Mouse (Mus musculus) gastrocnemius, adult 2 months (tissue): ENCODE data around the gene Nkx2-3. TPM values are rescaled to one million over a fixed set of nuclear protein-coding genes. Genes with fewer than 3 reads are reported as not detected.

Source experiments
- DNase-seq: peaks from one replicate; pipeline ENCODE4 v3.0.0; 2022
- H3K27ac ChIP-seq: fragments of 200-600 bp; 2 replicates; pipeline ENCODE4 v1.8.1; 2022; ENCODE audit warnings: mild to moderate bottlenecking
- H3K4me3 ChIP-seq: fragments of 200-600 bp; 2 replicates; pipeline ENCODE4 v1.8.1; 2022; ENCODE audit warnings: mild to moderate bottlenecking, moderate library complexity
- CTCF ChIP-seq: fragments of 200-600 bp; IDR thresholded peaks from 2 replicates; pipeline ENCODE4 v1.8.1; 2022; ENCODE audit warnings: antibody characterized with exemption, mild to moderate bottlenecking, moderate library complexity
- intact Hi-C: fragments of 180-260 bp; cut with DNase I; formaldehyde crosslinking; loops from one replicate; pipeline ENCODE4 v1.15.1; 2025
- total RNA-seq, 2 experiments: library from RNA; stranded (reverse); gene quantifications; 2 replicates each; pipeline ENCODE4 v1.2.3; 2021

Nkx2-3 gene
- total RNA-seq, 2 experiments from 2014 or later = not detected

- no peak for TF ChIP-seq CTCF
- DNase-seq = no peak
- intact Hi-C loops = no loop called here
- Histone ChIP-seq H3K4me3 (peak overlapping the region; percentile 63), H3K27ac (no peak overlapping the region)
Measured at GRCm38 (mm10) chr19:43615571-43616414, 3.7 kb downstream of the Nkx2-3 start.

GRCm38 (mm10) chr19:43616415-43616861 is 4.3 kb downstream of the Nkx2-3 start:
- intact Hi-C loops = no loop called here
- no peak overlapping the region for H3K27ac ChIP-seq
- DNase-seq = no peak
- peak overlapping the region; percentile 55 for H3K4me3 ChIP-seq
- no peak for TF ChIP-seq CTCF

- intact Hi-C loops = no loop called here
- no peak for TF ChIP-seq CTCF
- DNase-seq = no peak
- Histone ChIP-seq H3K4me3 (no peak overlapping the region), H3K27ac (no peak overlapping the region)
Measured at GRCm38 (mm10) chr19:43616889-43617288, 4.8 kb downstream of the Nkx2-3 start.

GRCm38 (mm10) chr19:43617761-43618349 is 5.7 kb downstream of the Nkx2-3 start:
- H3K4me3 ChIP-seq = no peak overlapping the region
- H3K27ac ChIP-seq = no peak overlapping the region
- no peak for DNase-seq
- intact Hi-C loops = no loop called here
- TF ChIP-seq CTCF = no peak

- no peak for DNase-seq
- Histone ChIP-seq H3K4me3 (no peak overlapping the region), H3K27ac (no peak overlapping the region)
- intact Hi-C loops = no loop called here
- TF ChIP-seq CTCF = no peak
Measured at GRCm38 (mm10) chr19:43618505-43619030, 6.4 kb downstream of the Nkx2-3 start.

- no peak for TF ChIP-seq CTCF
- no peak for DNase-seq
- intact Hi-C loops = loop anchor here (5.0 kb wide), 1 partner anchor 123 kb away; no protein-coding TSS in a partner anchor
- Histone ChIP-seq H3K27ac (no peak overlapping the region), H3K4me3 (no peak overlapping the region)
Measured at GRCm38 (mm10) chr19:43619916-43620479, 7.9 kb downstream of the Nkx2-3 start.

GRCm38 (mm10) chr19:43623913-43624312 is 11.8 kb downstream of the Nkx2-3 start:
- DNase-seq = no peak
- Histone ChIP-seq H3K4me3 (no peak overlapping the region), H3K27ac (no peak overlapping the region)
- TF ChIP-seq CTCF = peak; percentile 65
- intact Hi-C loops = loop anchor here (5.0 kb wide), 1 partner anchor 127 kb away; no protein-coding TSS in a partner anchor

GRCm38 (mm10) chr19:43626160-43626559 is 14.0 kb downstream of the Nkx2-3 start:
- no peak for TF ChIP-seq CTCF
- DNase-seq = no peak
- intact Hi-C loops = no loop called here
- no peak overlapping the region for H3K27ac ChIP-seq
- H3K4me3 ChIP-seq = no peak overlapping the region

- Histone ChIP-seq H3K27ac (no peak overlapping the region), H3K4me3 (no peak overlapping the region)
- no peak for DNase-seq
- no peak; the same call in 1 of the 2 replicates for TF ChIP-seq CTCF
- intact Hi-C loops = no loop called here
Measured at GRCm38 (mm10) chr19:43627345-43627744, 15.2 kb downstream of the Nkx2-3 start.

- intact Hi-C loops = loop anchor here (2.0 kb wide), 1 partner anchor 98 kb away; no protein-coding TSS in a partner anchor
- TF ChIP-seq CTCF = no peak
- Histone ChIP-seq H3K27ac (no peak overlapping the region), H3K4me3 (no peak overlapping the region)
- no peak for DNase-seq
Measured at GRCm38 (mm10) chr19:43629088-43629487, 17.0 kb downstream of the Nkx2-3 start.

- Histone ChIP-seq H3K4me3 (no peak overlapping the region), H3K27ac (peak overlapping the region; percentile 38; the same call in 1 of the 2 replicates)
- intact Hi-C loops = loop anchor here (1.0 to 2.0 kb wide), 2 partner anchors 24 to 35 kb away; no protein-coding TSS in a partner anchor
- TF ChIP-seq CTCF = peak; percentile 80
- peak; percentile 88 for DNase-seq
Measured at GRCm38 (mm10) chr19:43630466-43631251, 18.5 kb downstream of the Nkx2-3 start.

GRCm38 (mm10) chr19:43641833-43642232 is 29.7 kb downstream of the Nkx2-3 start:
- no peak overlapping the region for H3K4me3 ChIP-seq
- intact Hi-C loops = no loop called here
- DNase-seq = no peak
- no peak overlapping the region for H3K27ac ChIP-seq
- TF ChIP-seq CTCF = no peak
